Mouse (Mus musculus) sigmoid colon, adult 10 weeks (tissue): ENCODE measurements around the gene Fam71d. TPM values are rescaled to one million over a fixed set of nuclear protein-coding genes. Genes with fewer than 3 reads are reported as not detected.

Experiments
- polyA plus RNA-seq: library from polyadenylated mRNA; stranded (reverse); fragments of 350-450 nt; fragmentation: Illumina TruSeq; extraction: RNeasy Lipid Tissue Mini Kit (QIAGEN cat#74804); gene quantifications from one replicate; pipeline ENCODE4 v1.2.3, GENCODE M21; 2014; ENCODE audit warnings: low read depth, low replicate concordance

The Fam71d gene
- polyA plus RNA-seq: not detected

DNA sequence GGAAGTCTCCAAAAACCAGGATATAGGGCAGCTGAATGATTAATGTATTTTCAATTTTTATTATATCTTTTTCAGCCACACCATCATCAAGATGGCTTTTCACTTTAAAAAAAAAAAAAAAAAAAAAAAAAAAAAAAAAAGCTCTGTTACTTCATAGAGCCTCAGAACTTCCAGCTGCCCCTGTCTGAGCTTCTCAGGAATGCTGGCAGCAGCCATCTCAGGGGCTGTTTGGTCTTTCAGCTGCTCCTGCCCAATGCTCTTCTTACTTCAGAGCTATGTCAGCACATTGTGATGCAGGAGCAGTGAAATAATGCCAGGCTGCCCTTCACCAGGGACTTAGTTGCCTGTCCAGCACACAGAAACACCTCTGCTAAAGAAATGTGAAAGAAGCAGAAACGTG, at the start of gene Fam71d:
TSS of gene Fam71d (plus strand) at position 211 of the 400 bp plus-strand sequence.

DNA sequence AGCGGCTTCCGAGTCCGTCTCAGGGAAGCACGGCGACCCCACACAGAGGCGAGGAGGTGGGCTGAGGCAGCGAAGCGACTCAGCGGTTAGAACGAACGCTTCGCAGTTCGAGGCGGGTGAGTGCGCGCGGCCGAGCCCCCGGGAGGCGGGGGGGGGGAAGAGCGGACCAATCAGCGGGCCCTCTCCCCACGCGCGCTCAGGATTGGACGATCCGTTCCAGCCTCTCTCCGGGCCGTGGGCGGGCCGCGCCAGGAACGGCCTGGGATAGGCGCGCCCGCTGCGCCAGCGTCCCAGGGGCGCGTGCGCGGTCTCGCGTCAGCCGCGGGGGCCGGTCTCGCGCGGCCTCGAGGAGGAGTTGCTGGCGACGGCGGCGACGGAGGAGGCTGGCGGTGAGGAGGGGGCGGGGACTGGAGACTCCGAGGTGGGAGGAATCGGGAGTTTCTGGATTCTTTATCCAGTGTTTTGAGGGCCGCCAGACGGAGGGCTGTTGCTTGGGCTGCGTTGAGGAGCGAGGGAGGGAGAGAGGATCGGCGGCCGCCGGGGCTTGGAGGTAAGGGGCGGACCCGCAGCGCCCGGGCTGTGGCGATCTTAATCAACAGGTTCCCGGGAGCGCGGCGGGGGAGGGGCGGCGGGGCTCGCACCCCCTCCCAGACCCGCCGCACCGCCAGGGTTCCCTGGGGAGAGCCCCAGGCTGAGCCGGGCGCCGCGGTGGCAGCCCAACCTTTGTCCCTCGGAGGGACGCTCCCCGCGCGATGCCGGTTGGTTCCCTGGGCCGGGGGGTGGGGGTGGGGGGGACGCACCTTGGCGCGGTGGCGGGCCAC, 57.4 kb downstream of the Fam71d start, which contains the start of gene Mpp5:
TSS of gene Mpp5 (plus strand) at position 351 of the 821 bp plus-strand sequence.

Other genes starting within 250 kb of the Fam71d start
- gene Mpp5, start 57.4 kb downstream of the Fam71d start, polyA plus RNA-seq: 115 TPM
- 93.1 TPM for gene Atp6v1d, start 170.1 kb downstream of the Fam71d start, polyA plus RNA-seq
- gene Eif2s1, start 170.3 kb downstream of the Fam71d start, polyA plus RNA-seq: 80.1 TPM
- 31.3 TPM for gene Plek2, start 215.4 kb downstream of the Fam71d start, polyA plus RNA-seq